ENCODE assay signal across 18 mouse cellular contexts in the genomic region with DNA sequence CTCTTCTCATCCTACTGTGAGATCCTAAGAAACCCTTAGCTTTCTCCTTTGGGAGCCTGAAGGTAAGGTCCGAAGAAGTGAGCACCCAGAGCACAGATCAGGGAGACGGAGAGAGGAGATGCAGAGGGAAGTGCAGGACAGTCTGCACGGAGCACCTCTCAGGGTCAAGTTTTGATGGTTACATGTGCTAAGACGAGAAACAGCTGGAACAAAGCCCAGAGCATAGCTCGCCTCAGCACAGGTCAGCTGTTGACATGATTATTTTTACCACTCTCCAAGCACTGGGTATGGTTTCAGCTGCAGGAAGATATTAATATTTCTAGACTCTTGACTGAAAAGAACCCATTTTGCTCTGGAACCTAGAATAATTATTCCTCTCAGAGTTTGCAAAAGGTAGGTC. TPM values are rescaled to one million over a fixed set of nuclear protein-coding genes. Genes with fewer than 3 reads are reported as not detected.
DNase-seq lines count a peak whose midpoint lies in the region; ATAC-seq and TF ChIP-seq lines count a peak whose summit lies in the region.
"Had no signal": no experiment of that assay in that cellular context is flagged by ENCODE, and none has a peak within 500 bp of the region (broad histone marks: within the 10 kb centered on the region; RNA-seq: fewer than 3 reads in every experiment).

No protein-coding gene starts in this region.

- H3K27ac ChIP-seq in heart, embryonic 14.5 days (replicated peaks in 1 of 2; ENCODE audit: control insufficient read depth in 1 of 2, insufficient read depth in 1 of 2, low read depth in 2 of 2, low read length in 2 of 2) = peak overlapping the region; percentile 61 to 67
- H3K27ac ChIP-seq: forebrain, embryonic 10.5 days; hindbrain, embryonic 12.5 days; intestine, embryonic 15.5 days; macrophage had no signal

- H3K36me3 ChIP-seq in heart, embryonic 14.5 days (ENCODE audit: control insufficient read depth, insufficient read depth, low read length) = no peaks in the 10 kb centered on the region
- no peaks in the 10 kb centered on the region for H3K36me3 ChIP-seq in myocyte (ENCODE audit: control insufficient read depth, insufficient read depth)
- H3K36me3 ChIP-seq: forebrain, embryonic 10.5 days; hindbrain, embryonic 12.5 days; intestine, embryonic 15.5 days had no signal

- H3K79me2 ChIP-seq in myocyte (ENCODE audit: control insufficient read depth, insufficient read depth) = no peaks in the 10 kb centered on the region

- peak; percentile 2 for DNase-seq in forelimb bud, embryonic 11.5 days (ENCODE audit: low read depth, low spot score)
- peak; percentile 55 for DNase-seq in gastrocnemius, postnatal 25 days
- DNase-seq in kidney, postnatal 10 days = no peak
- no peak for DNase-seq in frontal cortex, postnatal 36 days (ENCODE audit: low spot score in 2 of 2)
- no peak for DNase-seq in left cerebral cortex, postnatal 14 days (ENCODE audit: low spot score in 2 of 2)
- DNase-seq: adrenal gland, postnatal 36 days; cerebellum, adult 9-10 months; layer of hippocampus, postnatal 36 days; lung, adult 2 months; retina, postnatal 1 day; right cerebral cortex, postnatal 4 days had no signal

- 26% methylated on average over 5 of the region's 5 CpGs for WGBS in heart, embryonic 14.5 days

- H3K4me1 ChIP-seq in heart, embryonic 14.5 days (ENCODE audit: control insufficient read depth in 2 of 2, insufficient read depth in 2 of 2, low read length in 2 of 2) = peaks cover 14 to 18% of the 10 kb centered on the region in 2 experiments
- H3K4me1 ChIP-seq: forebrain, embryonic 10.5 days; hindbrain, embryonic 12.5 days; intestine, embryonic 15.5 days had no signal

- intact Hi-C loops in left cerebral cortex, postnatal 14 days (cut with DNase I) = no loop called here

- peak overlapping the region; percentile 23; the same call in 1 of the 2 replicates for H3K4me2 ChIP-seq in heart, embryonic 14.5 days (ENCODE audit: low read length)
- no peak overlapping the region for H3K4me2 ChIP-seq in myocyte (ENCODE audit: low read depth)
- H3K4me2 ChIP-seq: hindbrain, embryonic 12.5 days; intestine, embryonic 15.5 days; midbrain, embryonic 11.5 days had no signal

- H3K9ac ChIP-seq in heart, embryonic 14.5 days (ENCODE audit: low read length) = no peak overlapping the region
- H3K9ac ChIP-seq: hindbrain, embryonic 12.5 days; intestine, embryonic 15.5 days had no signal

- H3K27me3 ChIP-seq in heart, embryonic 14.5 days (ENCODE audit: control insufficient read depth, insufficient read depth, low read length) = no peaks in the 10 kb centered on the region
- no peaks in the 10 kb centered on the region for H3K27me3 ChIP-seq in myocyte (ENCODE audit: control insufficient read depth, insufficient read depth, insufficient read length)
- H3K27me3 ChIP-seq: hindbrain, embryonic 12.5 days; intestine, embryonic 15.5 days had no signal

- H3K4me3 ChIP-seq in heart, embryonic 14.5 days (ENCODE audit: control insufficient read depth in 1 of 2, insufficient read depth in 1 of 2, low read depth in 1 of 2, low read length in 2 of 2) = no peak overlapping the region
- H3K4me3 ChIP-seq in myocyte = no peak overlapping the region
- H3K4me3 ChIP-seq: forebrain, embryonic 10.5 days; hindbrain, embryonic 12.5 days; intestine, embryonic 15.5 days had no signal

- ATAC-seq in heart, embryonic 14.5 days (ENCODE audit: insufficient number of reproducible peaks, insufficient read depth, low FRiP score, low read depth) = 0 out of 2 replicates have a peak, but pooled peaks have one; percentile 78
- ATAC-seq: intestine, embryonic 15.5 days had no signal

- no peak overlapping the region for H3ac ChIP-seq in myocyte (ENCODE audit: control insufficient read depth, insufficient read length)

- H3K9me3 ChIP-seq in heart, embryonic 14.5 days (ENCODE audit: control insufficient read depth, low read length) = no peaks in the 10 kb centered on the region
- H3K9me3 ChIP-seq: forebrain, embryonic 10.5 days; hindbrain, embryonic 12.5 days; intestine, embryonic 15.5 days had no signal

- TF ChIP-seq POLR2A in myocyte (IDR thresholded peaks at IDR 0.05; ENCODE audit: insufficient read length, low read depth) = no peak

TF ChIP-seq in myocyte, 11 proteins besides CTCF, POLR2A, EP300 and RAD21:
- TF ChIP-seq MYOD1 (IDR thresholded peaks at IDR 0.05; ENCODE audit: control insufficient read depth in 1 of 3, insufficient read length in 2 of 3, low read depth in 2 of 3) (peak in 2 of 3 experiments; percentile 24 to 56), CEBPB (IDR thresholded peaks at IDR 0.05; ENCODE audit: insufficient read depth, poor library complexity, severe bottlenecking) (no peak), MYOG (IDR thresholded peaks at IDR 0.05; ENCODE audit: control insufficient read depth in 1 of 3, insufficient read depth in 1 of 3, insufficient read length in 2 of 3, low read depth in 2 of 3) (peak in 2 of 3 experiments; percentile 50 to 67), MAX (IDR thresholded peaks at IDR 0.05; ENCODE audit: low read depth) (no peak), REST (IDR thresholded peaks at IDR 0.05; ENCODE audit: insufficient read depth, insufficient read length) (no peak), TCF3 (IDR thresholded peaks at IDR 0.05; ENCODE audit: insufficient read length, low read depth) (no peak), SRF (IDR thresholded peaks at IDR 0.05; ENCODE audit: control insufficient read depth, insufficient read length, low read depth) (no peak), POLR2AphosphoS2 (IDR thresholded peaks at IDR 0.05; ENCODE audit: insufficient read length, low read depth) (no peak), E2F4 (IDR thresholded peaks at IDR 0.05; ENCODE audit: insufficient read depth) (no peak), TCF12 (IDR thresholded peaks at IDR 0.05; ENCODE audit: insufficient read depth, poor library complexity, severe bottlenecking) (no peak), USF1 (IDR thresholded peaks at IDR 0.05; ENCODE audit: low read depth) (no peak)

RNA-seq across cellular contexts. Expression of gene Kcnab1, which starts 27.7 kb away (rescaled TPM):
- 1 to 10 TPM; 6.9 to 9.5 TPM for total RNA-seq in gastrocnemius, postnatal 25 days (2021)
- polyA plus RNA-seq in heart, embryonic 14.5 days (2014; fragmentation: Nextera tagmentation; extraction: Ambion mirVana) = 1.6 and 2.8 TPM in 2 replicates
- 0.08 TPM for polyA plus RNA-seq in myocyte (2012; fragmentation: generic; extraction: Trizol)
- 10 to 100 TPM; 45.6 to 64.4 TPM for total RNA-seq in left cerebral cortex, postnatal 14 days (2021)

Comparison
In these comparisons a context has a peak if more than half of its experiments do, and no peak if none do; other contexts are left out.
1. DNase-seq: peak in forelimb bud, embryonic 11.5 days (single experiment) and gastrocnemius, postnatal 25 days (single experiment); none in kidney, postnatal 10 days (single experiment), frontal cortex, postnatal 36 days (0 of 2) and left cerebral cortex, postnatal 14 days (0 of 2).
2. RNA of gene Kcnab1, which starts 27.7 kb away (total RNA-seq): 45.6 to 64.4 TPM in left cerebral cortex, postnatal 14 days; 6.9 to 9.5 TPM in gastrocnemius, postnatal 25 days; every median in the first group is over 4 times any median in the second.